Mouse (Mus musculus): Measurements from ENCODE around the gene Med17. TPM values are rescaled to one million over a fixed set of nuclear protein-coding genes. Genes with fewer than 3 reads are reported as not detected.

Med17 gene
- total RNA-seq, 1 experiment, result 51.5 TPM

- H3K27ac ChIP-seq (ENCODE audit: insufficient read depth, low read depth, low read length, poor library complexity, severe bottlenecking), result no peak overlapping the region
- H3K9me3 ChIP-seq (ENCODE audit: control insufficient read depth, insufficient read depth, low read depth, low read length), result peaks cover 5% of the 10 kb centered on the region; the same call in 1 of the 2 replicates
- no peak overlapping the region for H3K4me3 ChIP-seq (ENCODE audit: insufficient read depth in 1 of 2, low read depth in 1 of 2, low read length in 2 of 2, poor library complexity in 1 of 2, severe bottlenecking in 1 of 2)
- no peaks in the 10 kb centered on the region for H3K4me1 ChIP-seq (ENCODE audit: control insufficient read depth in 2 of 2, insufficient read depth in 2 of 2, low read length in 2 of 2, poor library complexity in 1 of 2)
- TF ChIP-seq MAFK (IDR thresholded peaks at IDR 0.05; ENCODE audit: insufficient read depth, low read depth, low read length), result no peak
- no peak for TF ChIP-seq CHD2 (IDR thresholded peaks at IDR 0.05; ENCODE audit: low read depth, low read length)
- TF ChIP-seq HCFC1 (IDR thresholded peaks at IDR 0.05; ENCODE audit: borderline replicate concordance, insufficient read depth, low read length), result no peak
- no peak for TF ChIP-seq ZC3H11A (IDR thresholded peaks at IDR 0.05; ENCODE audit: borderline replicate concordance, low read depth, low read length)
- TF ChIP-seq ZNF384 (IDR thresholded peaks at IDR 0.05; ENCODE audit: low read depth, low read length), result no peak
- peaks cover 2% of the 10 kb centered on the region; the same call in 1 of the 2 replicates for H3K36me3 ChIP-seq (ENCODE audit: control insufficient read depth, insufficient read depth, low read length, poor library complexity, severe bottlenecking)
- in situ Hi-C loops (cut with MboI; ENCODE audit: low sequenced_read_pairs in 2 of 2, unreplicated experiment in 2 of 2), result no loop called here
- H3K9ac ChIP-seq (ENCODE audit: insufficient read depth, low read depth, low read length, poor library complexity, severe bottlenecking), result no peak overlapping the region
- no peak for DNase-seq (ENCODE audit: low read depth, low spot score)
Measured at GRCm38 (mm10) chr9:15224912-15225311, 54.8 kb downstream of the Med17 start.

DNA sequence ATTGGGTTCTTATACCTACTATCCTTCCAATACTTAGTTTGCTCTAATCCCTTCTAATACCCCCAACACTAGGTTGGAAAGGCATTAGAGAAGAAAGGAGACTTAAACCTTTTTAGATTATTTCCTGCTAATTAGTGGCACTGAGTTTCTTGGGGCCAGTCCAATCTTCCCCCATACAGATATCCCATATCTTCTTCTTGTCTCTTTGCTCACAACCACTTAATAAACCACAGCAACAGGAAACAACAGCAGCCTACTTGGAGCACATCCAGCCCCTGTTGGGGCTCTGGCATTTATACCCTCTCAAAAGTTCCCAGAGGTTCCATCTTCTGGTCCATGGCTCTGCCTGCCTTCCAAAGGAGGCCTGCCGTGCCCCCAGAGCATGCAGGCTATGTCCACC lies 66.0 kb downstream of the Med17 start:
- Histone ChIP-seq H3K4me3 (ENCODE audit: insufficient read depth in 1 of 2, low read depth in 1 of 2, low read length in 2 of 2, poor library complexity in 1 of 2, severe bottlenecking in 1 of 2) (no peak overlapping the region), H3K36me3 (ENCODE audit: control insufficient read depth, insufficient read depth, low read length, poor library complexity, severe bottlenecking) (no peaks in the 10 kb centered on the region), H3K4me1 (ENCODE audit: control insufficient read depth in 2 of 2, insufficient read depth in 2 of 2, low read length in 2 of 2, poor library complexity in 1 of 2) (no peaks in the 10 kb centered on the region), H3K9me3 (ENCODE audit: control insufficient read depth, insufficient read depth, low read depth, low read length) (no peaks in the 10 kb centered on the region), H3K27ac (ENCODE audit: insufficient read depth, low read depth, low read length, poor library complexity, severe bottlenecking) (no peak overlapping the region), H3K9ac (ENCODE audit: insufficient read depth, low read depth, low read length, poor library complexity, severe bottlenecking) (no peak overlapping the region)
- in situ Hi-C loops (cut with MboI; ENCODE audit: low sequenced_read_pairs in 2 of 2, unreplicated experiment in 2 of 2), result no loop called here
- no peak for TF ChIP-seq CHD2 (IDR thresholded peaks at IDR 0.05; ENCODE audit: low read depth, low read length)
- TF ChIP-seq ZC3H11A (IDR thresholded peaks at IDR 0.05; ENCODE audit: borderline replicate concordance, low read depth, low read length), result no peak
- TF ChIP-seq ZNF384 (IDR thresholded peaks at IDR 0.05; ENCODE audit: low read depth, low read length), result no peak
- TF ChIP-seq HCFC1 (IDR thresholded peaks at IDR 0.05; ENCODE audit: borderline replicate concordance, insufficient read depth, low read length), result no peak
- TF ChIP-seq MAFK (IDR thresholded peaks at IDR 0.05; ENCODE audit: insufficient read depth, low read depth, low read length), result no peak
- DNase-seq (ENCODE audit: low read depth, low spot score), result no peak

DNA sequence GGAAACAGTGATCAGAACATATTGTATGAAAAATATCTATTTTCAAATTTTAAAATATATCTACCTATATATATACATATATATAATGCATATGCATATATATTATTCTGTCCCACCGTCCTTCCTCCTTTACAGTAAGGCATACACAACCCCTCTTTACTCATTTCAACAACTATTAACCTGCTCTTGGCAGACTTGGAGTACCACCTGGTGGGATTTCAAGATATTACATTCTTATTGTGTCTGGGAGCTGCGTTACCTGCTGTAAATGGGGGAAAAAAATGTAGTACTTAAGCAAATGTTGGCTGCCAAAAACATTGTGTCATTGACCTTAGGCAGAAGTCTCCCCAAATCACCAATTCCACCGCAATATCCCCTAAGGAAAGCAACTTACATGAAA lies 67.9 kb downstream of the Med17 start:
- H3K9me3 ChIP-seq (ENCODE audit: control insufficient read depth, insufficient read depth, low read depth, low read length), result no peaks in the 10 kb centered on the region
- no peaks in the 10 kb centered on the region for H3K4me1 ChIP-seq (ENCODE audit: control insufficient read depth in 2 of 2, insufficient read depth in 2 of 2, low read length in 2 of 2, poor library complexity in 1 of 2)
- H3K9ac ChIP-seq (ENCODE audit: insufficient read depth, low read depth, low read length, poor library complexity, severe bottlenecking), result no peak overlapping the region
- H3K4me3 ChIP-seq (ENCODE audit: insufficient read depth in 1 of 2, low read depth in 1 of 2, low read length in 2 of 2, poor library complexity in 1 of 2, severe bottlenecking in 1 of 2), result no peak overlapping the region
- no peak overlapping the region for H3K27ac ChIP-seq (ENCODE audit: insufficient read depth, low read depth, low read length, poor library complexity, severe bottlenecking)
- in situ Hi-C loops (cut with MboI; ENCODE audit: low sequenced_read_pairs in 2 of 2, unreplicated experiment in 2 of 2), result no loop called here
- TF ChIP-seq ZC3H11A (IDR thresholded peaks at IDR 0.05; ENCODE audit: borderline replicate concordance, low read depth, low read length), result no peak
- TF ChIP-seq HCFC1 (IDR thresholded peaks at IDR 0.05; ENCODE audit: borderline replicate concordance, insufficient read depth, low read length), result no peak
- no peak for TF ChIP-seq MAFK (IDR thresholded peaks at IDR 0.05; ENCODE audit: insufficient read depth, low read depth, low read length)
- TF ChIP-seq ZNF384 (IDR thresholded peaks at IDR 0.05; ENCODE audit: low read depth, low read length), result no peak
- no peak for TF ChIP-seq CHD2 (IDR thresholded peaks at IDR 0.05; ENCODE audit: low read depth, low read length)
- H3K36me3 ChIP-seq (ENCODE audit: control insufficient read depth, insufficient read depth, low read length, poor library complexity, severe bottlenecking), result no peaks in the 10 kb centered on the region
- DNase-seq (ENCODE audit: low read depth, low spot score), result no peak

Other genes with a start within 250 kb of the Med17 start
- gene Panx1, start 234.5 kb downstream of the Med17 start, total RNA-seq (2012; rRNA removed), result 25.0 and 37.6 TPM in 2 replicates
- 0.05 and 0.09 TPM in 2 replicates for gene Hephl1, start 167.8 kb downstream of the Med17 start, total RNA-seq (2012; rRNA removed)
- 2.9 and 4.3 TPM in 2 replicates for gene Vstm5, start 40.9 kb downstream of the Med17 start, total RNA-seq (2012; rRNA removed)
- gene Taf1d, start 26.3 kb upstream of the Med17 start, total RNA-seq (2012; rRNA removed), result 982 and 1,438 TPM in 2 replicates
- gene 4931406C07Rik, start 26.5 kb upstream of the Med17 start, total RNA-seq (2012; rRNA removed), result 6.4 and 6.5 TPM in 2 replicates
- 64.3 and 81.2 TPM in 2 replicates for gene Cep295, start 77.9 kb upstream of the Med17 start, total RNA-seq (2012; rRNA removed)
- gene Smco4, start 213.5 kb upstream of the Med17 start, total RNA-seq (2012; rRNA removed), result 6.4 and 8.7 TPM in 2 replicates

All from ES-E14 (cell line).